Mouse (Mus musculus): ENCODE data around the gene Cd300ld3. TPM values are rescaled to one million over a fixed set of nuclear protein-coding genes. Genes with fewer than 3 reads are reported as not detected.
"Not testable (repeated sequence)": the region's sequence is repeated elsewhere in the genome, so short reads cannot be mapped to it uniquely, and the experiment has no call there.

Gene Cd300ld3
- polyA plus RNA-seq, 1 experiment = 1.1 TPM

GRCm38 (mm10) chr11:115059797-115060196 is 11.6 kb upstream of the Cd300ld3 start:
- no peaks in the 10 kb centered on the region for H3K36me3 ChIP-seq (replicated peaks; ENCODE audit: low read length)
- no peaks in the 10 kb centered on the region for H3K9me3 ChIP-seq
- peaks cover 59% of the 10 kb centered on the region for H3K27me3 ChIP-seq (replicated peaks)
- H3K4me3 ChIP-seq (replicated peaks) = no peak overlapping the region
- H3K4me1 ChIP-seq = peaks cover 7% of the 10 kb centered on the region
- TF ChIP-seq FLI1 (IDR thresholded peaks at IDR 0.05; ENCODE audit: low read length) (no peak), GATA1 (IDR thresholded peaks at IDR 0.05; ENCODE audit: borderline replicate concordance, low read length) (no peak)

GRCm38 (mm10) chr11:115058701-115059100 is 10.5 kb upstream of the Cd300ld3 start:
- H3K4me3 ChIP-seq (replicated peaks) = no peak overlapping the region
- peaks cover 7% of the 10 kb centered on the region for H3K4me1 ChIP-seq

GRCm38 (mm10) chr11:115054537-115054936 is 6.3 kb upstream of the Cd300ld3 start:
- no peaks in the 10 kb centered on the region for H3K9me3 ChIP-seq
- H3K27me3 ChIP-seq (replicated peaks) = peaks cover 48% of the 10 kb centered on the region
- TF ChIP-seq FLI1 (IDR thresholded peaks at IDR 0.05; ENCODE audit: low read length) (no peak), GATA1 (IDR thresholded peaks at IDR 0.05; ENCODE audit: borderline replicate concordance, low read length) (no peak)
- no peak overlapping the region for H3K4me3 ChIP-seq (replicated peaks)
- peaks cover 2% of the 10 kb centered on the region; the same call in 1 of the 2 replicates for H3K4me1 ChIP-seq
- no peaks in the 10 kb centered on the region for H3K36me3 ChIP-seq (replicated peaks; ENCODE audit: low read length)

More at GRCm38 (mm10) chr11:115058701-115059100, 10.5 kb upstream of the Cd300ld3 start:
- Histone ChIP-seq H3K9me3 (no peaks in the 10 kb centered on the region), H3K27me3 (replicated peaks) (peaks cover 60% of the 10 kb centered on the region), H3K36me3 (replicated peaks; ENCODE audit: low read length) (no peaks in the 10 kb centered on the region)
- TF ChIP-seq FLI1 (IDR thresholded peaks at IDR 0.05; ENCODE audit: low read length) = no peak
- no peak for TF ChIP-seq GATA1 (IDR thresholded peaks at IDR 0.05; ENCODE audit: borderline replicate concordance, low read length)

GRCm38 (mm10) chr11:115052991-115053390 is 4.8 kb upstream of the Cd300ld3 start:
- no peaks in the 10 kb centered on the region for H3K9me3 ChIP-seq
- no peaks in the 10 kb centered on the region for H3K36me3 ChIP-seq (replicated peaks; ENCODE audit: low read length)
- peaks cover 41% of the 10 kb centered on the region for H3K27me3 ChIP-seq (replicated peaks)
- H3K4me1 ChIP-seq = peaks cover 2% of the 10 kb centered on the region; the same call in 1 of the 2 replicates
- H3K4me3 ChIP-seq (replicated peaks) = no peak overlapping the region
- TF ChIP-seq GATA1 (IDR thresholded peaks at IDR 0.05; ENCODE audit: borderline replicate concordance, low read length) (no peak), FLI1 (IDR thresholded peaks at IDR 0.05; ENCODE audit: low read length) (no peak)

- Histone ChIP-seq H3K27me3 (replicated peaks) (peaks cover 36% of the 10 kb centered on the region), H3K4me3 (replicated peaks) (no peak overlapping the region), H3K9me3 (no peaks in the 10 kb centered on the region), H3K4me1 (peaks cover 2% of the 10 kb centered on the region; the same call in 1 of the 2 replicates), H3K36me3 (replicated peaks; ENCODE audit: low read length) (no peaks in the 10 kb centered on the region)
- TF ChIP-seq GATA1 (IDR thresholded peaks at IDR 0.05; ENCODE audit: borderline replicate concordance, low read length) (no peak), FLI1 (IDR thresholded peaks at IDR 0.05; ENCODE audit: low read length) (no peak)
Observed at GRCm38 (mm10) chr11:115052206-115052605, 4.0 kb upstream of the Cd300ld3 start.

GRCm38 (mm10) chr11:115049282-115049895 is 1.2 kb upstream of the Cd300ld3 start:
- TF ChIP-seq FLI1 (IDR thresholded peaks at IDR 0.05; ENCODE audit: low read length) (no peak), GATA1 (IDR thresholded peaks at IDR 0.05; ENCODE audit: borderline replicate concordance, low read length) (no peak)
- peaks cover 2% of the 10 kb centered on the region; the same call in 1 of the 2 replicates for H3K4me1 ChIP-seq
- peaks cover 25% of the 10 kb centered on the region for H3K27me3 ChIP-seq (replicated peaks)
- H3K9me3 ChIP-seq = no peaks in the 10 kb centered on the region
- H3K4me3 ChIP-seq (replicated peaks) = no peak overlapping the region
- no peaks in the 10 kb centered on the region for H3K36me3 ChIP-seq (replicated peaks; ENCODE audit: low read length)

GRCm38 (mm10) chr11:115037669-115038068 is 10.5 kb downstream of the Cd300ld3 start, which contains the start of gene Cd300ld5:
Gene Cd300ld5 (minus strand): TSS chr11:115037769.
- not testable (repeated sequence) for H3K4me3 ChIP-seq (replicated peaks); H3K36me3 ChIP-seq (replicated peaks; ENCODE audit: low read length); H3K9me3 ChIP-seq; H3K27me3 ChIP-seq (replicated peaks); H3K4me1 ChIP-seq

- not testable (repeated sequence) for H3K36me3 ChIP-seq (replicated peaks; ENCODE audit: low read length); H3K4me3 ChIP-seq (replicated peaks); H3K4me1 ChIP-seq; H3K9me3 ChIP-seq; H3K27me3 ChIP-seq (replicated peaks)
Observed at GRCm38 (mm10) chr11:115026912-115027311, 21.3 kb downstream of the Cd300ld3 start, which contains the start of gene Cd300ld4. Gene Cd300ld4 (minus strand): TSS chr11:115027012.

- not testable (repeated sequence) for H3K27me3 ChIP-seq (replicated peaks); H3K4me3 ChIP-seq (replicated peaks); H3K4me1 ChIP-seq; H3K9me3 ChIP-seq; H3K36me3 ChIP-seq (replicated peaks; ENCODE audit: low read length)
Observed at GRCm38 (mm10) chr11:115016093-115016492, 32.1 kb downstream of the Cd300ld3 start, which contains the start of gene Cd300ld2. Gene Cd300ld2 (minus strand): TSS chr11:115016193.

- Histone ChIP-seq H3K9me3 (peaks cover 7% of the 10 kb centered on the region; the same call in 1 of the 2 replicates), H3K4me3 (replicated peaks) (peak overlapping the region; percentile 72), H3K4me1 (peaks cover 37% of the 10 kb centered on the region), H3K36me3 (replicated peaks; ENCODE audit: low read length) (no peaks in the 10 kb centered on the region), H3K27me3 (replicated peaks) (peaks cover 55% of the 10 kb centered on the region)
- TF ChIP-seq GATA1 (IDR thresholded peaks at IDR 0.05; ENCODE audit: borderline replicate concordance, low read length) (no peak), FLI1 (IDR thresholded peaks at IDR 0.05; ENCODE audit: low read length) (no peak)
Observed at GRCm38 (mm10) chr11:115004070-115004469, 44.1 kb downstream of the Cd300ld3 start.

Data from megakaryocyte, embryonic 14.5 days (primary cell).